In the genomic region with DNA sequence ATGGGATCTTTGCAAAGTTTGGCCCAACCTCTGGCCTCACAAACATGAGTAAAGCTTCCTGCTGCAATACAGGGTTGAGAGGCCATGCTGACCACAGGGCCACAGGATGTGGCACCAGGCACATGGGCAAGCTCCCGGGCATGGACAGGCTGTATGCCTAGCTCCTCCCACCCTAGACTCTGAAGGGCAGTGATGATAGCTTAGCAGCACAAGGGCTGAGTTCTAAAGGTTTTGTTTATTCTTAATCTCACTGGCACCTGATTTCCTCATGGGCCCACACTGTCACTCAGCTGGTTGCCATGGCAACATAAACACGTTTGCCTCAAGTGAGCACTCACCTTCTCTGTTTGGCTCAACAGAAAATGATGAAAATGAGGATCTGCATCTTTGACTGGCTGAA, we compare ENCODE assay signal across 12 mouse cellular contexts. TPM values are rescaled to one million over a fixed set of nuclear protein-coding genes. Genes with fewer than 3 reads are reported as not detected.
DNase-seq lines count a peak whose midpoint lies in the region; ATAC-seq lines count a peak whose summit lies in the region.
"Had no signal": no experiment of that assay in that cellular context is flagged by ENCODE, and none has a peak within 500 bp of the region (broad histone marks: within the 10 kb centered on the region; RNA-seq: fewer than 3 reads in every experiment).

No protein-coding gene starts in this region.

- no peak overlapping the region for H3K27ac ChIP-seq in embryonic facial prominence, embryonic 14.5 days (replicated peaks; ENCODE audit: low read depth, low read length)
- no peak overlapping the region for H3K27ac ChIP-seq in embryonic facial prominence, embryonic 10.5 days (replicated peaks)
- H3K27ac ChIP-seq in intestine, embryonic 16.5 days (ENCODE audit: low read length) = no peak overlapping the region
- H3K27ac ChIP-seq: lung, embryonic 15.5 days had no signal

- H3K4me2 ChIP-seq in embryonic facial prominence, embryonic 14.5 days (ENCODE audit: low read depth, low read length) = no peak overlapping the region
- H3K4me2 ChIP-seq in intestine, embryonic 16.5 days (ENCODE audit: low read depth, low read length) = no peak overlapping the region
- H3K4me2 ChIP-seq: lung, embryonic 15.5 days had no signal

- 65% methylated on average over 2 of the region's 2 CpGs for WGBS in embryonic facial prominence, embryonic 14.5 days
- WGBS in embryonic facial prominence, embryonic 10.5 days = 74% methylated on average over 2 of the region's 2 CpGs
- 47% methylated on average over 2 of the region's 2 CpGs for WGBS in intestine, embryonic 16.5 days

- no peak overlapping the region for H3K4me3 ChIP-seq in embryonic facial prominence, embryonic 14.5 days (ENCODE audit: low read depth, low read length)
- H3K4me3 ChIP-seq in embryonic facial prominence, embryonic 10.5 days = no peak overlapping the region
- no peak overlapping the region for H3K4me3 ChIP-seq in intestine, embryonic 16.5 days (ENCODE audit: low read length)
- H3K4me3 ChIP-seq: lung, embryonic 15.5 days had no signal

- no peaks in the 10 kb centered on the region for H3K4me1 ChIP-seq in embryonic facial prominence, embryonic 14.5 days (ENCODE audit: control insufficient read depth, insufficient read depth, low read length)
- H3K4me1 ChIP-seq in embryonic facial prominence, embryonic 10.5 days = no peaks in the 10 kb centered on the region
- no peaks in the 10 kb centered on the region for H3K4me1 ChIP-seq in intestine, embryonic 16.5 days (ENCODE audit: control insufficient read depth, insufficient read depth, low read length)
- H3K4me1 ChIP-seq: lung, embryonic 15.5 days had no signal

- no peak for ATAC-seq in embryonic facial prominence, embryonic 14.5 days (ENCODE audit: low read depth)
- peak; percentile 85 for ATAC-seq in intestine, embryonic 16.5 days

- peak; percentile 3 for DNase-seq in embryonic facial prominence, embryonic 14.5 days (ENCODE audit: low spot score)
- no peak for DNase-seq in embryonic facial prominence, embryonic 10.5 days (ENCODE audit: low spot score)
- peak; percentile 51 for DNase-seq in CD4-positive helper T cell, adult 2 months (ENCODE audit: low read depth, low spot score)
- DNase-seq in natural killer cell, adult 2 months (ENCODE audit: low spot score in 2 of 2) = peak; percentile 79 to 89
- no peak for DNase-seq in cerebellum, adult 11 months
- DNase-seq in layer of hippocampus, adult 9-11 months = no peak
- no peak for DNase-seq in thymus, postnatal 4 days
- DNase-seq: cerebellum, postnatal 25 days; gastrocnemius, postnatal 25 days; kidney, adult 9 months had no signal

- no peaks in the 10 kb centered on the region for H3K9me3 ChIP-seq in embryonic facial prominence, embryonic 14.5 days (ENCODE audit: control insufficient read depth, low read length)
- H3K9me3 ChIP-seq in embryonic facial prominence, embryonic 10.5 days = no peaks in the 10 kb centered on the region
- H3K9me3 ChIP-seq in intestine, embryonic 16.5 days (ENCODE audit: control insufficient read depth, low read length) = no peaks in the 10 kb centered on the region
- H3K9me3 ChIP-seq: lung, embryonic 15.5 days had no signal

- H3K27me3 ChIP-seq in embryonic facial prominence, embryonic 14.5 days (replicated peaks; ENCODE audit: control insufficient read depth, insufficient read depth, low read length) = no peaks in the 10 kb centered on the region
- no peaks in the 10 kb centered on the region for H3K27me3 ChIP-seq in embryonic facial prominence, embryonic 10.5 days (replicated peaks; ENCODE audit: low read depth, poor library complexity, severe bottlenecking)
- H3K27me3 ChIP-seq in intestine, embryonic 16.5 days (replicated peaks; ENCODE audit: control insufficient read depth, insufficient read depth, low read length) = no peaks in the 10 kb centered on the region
- H3K27me3 ChIP-seq: lung, embryonic 15.5 days had no signal

- peaks cover 100% of the 10 kb centered on the region for H3K36me3 ChIP-seq in embryonic facial prominence, embryonic 14.5 days (ENCODE audit: control insufficient read depth, insufficient read depth, low read length)
- H3K36me3 ChIP-seq in embryonic facial prominence, embryonic 10.5 days (replicated peaks) = peaks cover 99% of the 10 kb centered on the region
- peaks cover 27% of the 10 kb centered on the region for H3K36me3 ChIP-seq in intestine, embryonic 16.5 days (ENCODE audit: control insufficient read depth, insufficient read depth, low read length)

- H3K9ac ChIP-seq in embryonic facial prominence, embryonic 14.5 days (ENCODE audit: low read depth, low read length) = no peak overlapping the region
- no peak overlapping the region for H3K9ac ChIP-seq in intestine, embryonic 16.5 days (ENCODE audit: low read depth, low read length)
- H3K9ac ChIP-seq: lung, embryonic 15.5 days had no signal

RNA-seq across cellular contexts. Expression of a gene that starts 16.5 kb away (rescaled TPM):
- polyA plus RNA-seq in embryonic facial prominence, embryonic 14.5 days (2014; fragmentation: Nextera tagmentation; extraction: Ambion mirVana) = 50.2 and 53.0 TPM in 2 replicates
- polyA plus RNA-seq in embryonic facial prominence, embryonic 10.5 days (2016; fragmentation: Nextera tagmentation; extraction: Ambion mirVana) = 63.6 and 66.2 TPM in 2 replicates
- 51.6 TPM in 2 replicates for polyA plus RNA-seq in intestine, embryonic 16.5 days (2015; fragmentation: Nextera tagmentation; extraction: Ambion mirVana)

RNA-seq across cellular contexts. Expression of a gene that starts 19.8 kb away (rescaled TPM):
- 91.3 and 96.0 TPM in 2 replicates for polyA plus RNA-seq in embryonic facial prominence, embryonic 14.5 days (2014; fragmentation: Nextera tagmentation; extraction: Ambion mirVana)
- polyA plus RNA-seq in embryonic facial prominence, embryonic 10.5 days (2016; fragmentation: Nextera tagmentation; extraction: Ambion mirVana) = 211 and 221 TPM in 2 replicates
- polyA plus RNA-seq in intestine, embryonic 16.5 days (2015; fragmentation: Nextera tagmentation; extraction: Ambion mirVana) = 139 and 140 TPM in 2 replicates

RNA-seq across cellular contexts. Expression of a gene that starts 20.0 kb away (rescaled TPM):
- polyA plus RNA-seq in embryonic facial prominence, embryonic 14.5 days (2014; fragmentation: Nextera tagmentation; extraction: Ambion mirVana) = 24.0 and 24.2 TPM in 2 replicates
- polyA plus RNA-seq in embryonic facial prominence, embryonic 10.5 days (2016; fragmentation: Nextera tagmentation; extraction: Ambion mirVana) = 18.5 and 20.0 TPM in 2 replicates
- 11.1 and 12.4 TPM in 2 replicates for polyA plus RNA-seq in intestine, embryonic 16.5 days (2015; fragmentation: Nextera tagmentation; extraction: Ambion mirVana)

RNA-seq across cellular contexts. Expression of a gene that starts 22.8 kb away (rescaled TPM):
- 5.8 and 9.3 TPM in 2 replicates for polyA plus RNA-seq in embryonic facial prominence, embryonic 14.5 days (2014; fragmentation: Nextera tagmentation; extraction: Ambion mirVana)
- 3.4 and 3.6 TPM in 2 replicates for polyA plus RNA-seq in embryonic facial prominence, embryonic 10.5 days (2016; fragmentation: Nextera tagmentation; extraction: Ambion mirVana)
- 133 and 146 TPM in 2 replicates for polyA plus RNA-seq in intestine, embryonic 16.5 days (2015; fragmentation: Nextera tagmentation; extraction: Ambion mirVana)

RNA-seq across cellular contexts. Expression of a gene that starts 32.2 kb away (rescaled TPM):
- polyA plus RNA-seq in embryonic facial prominence, embryonic 14.5 days (2014; fragmentation: Nextera tagmentation; extraction: Ambion mirVana) = 0.22 TPM in 1 of 2 replicates, not detected in the other
- not detected in 2 replicates for polyA plus RNA-seq in embryonic facial prominence, embryonic 10.5 days (2016; fragmentation: Nextera tagmentation; extraction: Ambion mirVana)
- 0.11 TPM in 1 of 2 replicates, not detected in the other for polyA plus RNA-seq in intestine, embryonic 16.5 days (2015; fragmentation: Nextera tagmentation; extraction: Ambion mirVana)

Comparison
In these comparisons a context has a peak if more than half of its experiments do, and no peak if none do; other contexts are left out.
1. DNase-seq: peak in embryonic facial prominence, embryonic 14.5 days (single experiment), CD4-positive helper T cell, adult 2 months (single experiment) and natural killer cell, adult 2 months (2 of 2); none in embryonic facial prominence, embryonic 10.5 days (single experiment), cerebellum, adult 11 months (single experiment), layer of hippocampus, adult 9-11 months (single experiment) and thymus, postnatal 4 days (single experiment).